11 mouse cellular contexts compared by ENCODE assay signal in genomic region chr16:84558113-84558917, GRCm38 (mm10). TPM values are rescaled to one million over a fixed set of nuclear protein-coding genes. Genes with fewer than 3 reads are reported as not detected.
DNase-seq lines count a peak whose midpoint lies in the region; ATAC-seq and TF ChIP-seq lines count a peak whose summit lies in the region.
"Had no signal": no experiment of that assay in that cellular context is flagged by ENCODE, and none has a peak within 500 bp of the region (broad histone marks: within the 10 kb centered on the region; RNA-seq: fewer than 3 reads in every experiment).

No protein-coding gene starts in this region.

- DNase-seq in forebrain, embryonic 11.5 days (ENCODE audit: low spot score), result no peak
- DNase-seq in kidney, postnatal 0 days (ENCODE audit: low spot score), result no peak
- no peak for DNase-seq in kidney, postnatal 25 days
- DNase-seq in brain, adult 2 months (ENCODE audit: low read depth, low spot score), result peak; percentile 40
- no peak for DNase-seq in ovary, postnatal 10 days (ENCODE audit: low spot score)
- no peak for DNase-seq in cerebellum, adult 18-20 months
- DNase-seq: lung, postnatal 4 days had no signal

- no peak for TF ChIP-seq CTCF in kidney, postnatal 0 days (IDR thresholded peaks at IDR 0.05; ENCODE audit: low read depth)

- no peaks in the 10 kb centered on the region for H3K27me3 ChIP-seq in forebrain, embryonic 13.5 days
- H3K27me3 ChIP-seq in forebrain, embryonic 11.5 days (ENCODE audit: control insufficient read depth, insufficient read depth, low read length), result no peaks in the 10 kb centered on the region
- H3K27me3 ChIP-seq in kidney, postnatal 0 days (ENCODE audit: insufficient read depth, low read length), result no peaks in the 10 kb centered on the region
- H3K27me3 ChIP-seq in midbrain, embryonic 15.5 days (replicated peaks), result no peaks in the 10 kb centered on the region
- H3K27me3 ChIP-seq: stomach, embryonic 15.5 days had no signal

- no peak overlapping the region for H3K9ac ChIP-seq in forebrain, embryonic 13.5 days
- no peak overlapping the region for H3K9ac ChIP-seq in forebrain, embryonic 11.5 days (ENCODE audit: low read length)
- no peak overlapping the region for H3K9ac ChIP-seq in kidney, postnatal 0 days (ENCODE audit: low read depth, low read length)
- no peak overlapping the region for H3K9ac ChIP-seq in midbrain, embryonic 15.5 days
- H3K9ac ChIP-seq: stomach, embryonic 15.5 days had no signal

- H3K4me1 ChIP-seq in forebrain, embryonic 13.5 days, result peaks cover 7% of the 10 kb centered on the region
- no peaks in the 10 kb centered on the region for H3K4me1 ChIP-seq in forebrain, embryonic 11.5 days (replicated peaks; ENCODE audit: control insufficient read depth, insufficient read depth, low read length)
- no peaks in the 10 kb centered on the region for H3K4me1 ChIP-seq in kidney, postnatal 0 days (replicated peaks; ENCODE audit: insufficient read depth, low read length)
- peaks cover 15% of the 10 kb centered on the region for H3K4me1 ChIP-seq in midbrain, embryonic 15.5 days
- H3K4me1 ChIP-seq: stomach, embryonic 15.5 days had no signal

- no peak overlapping the region for H3K27ac ChIP-seq in forebrain, embryonic 13.5 days
- no peak overlapping the region for H3K27ac ChIP-seq in forebrain, embryonic 11.5 days (ENCODE audit: low read depth, low read length)
- no peak overlapping the region for H3K27ac ChIP-seq in kidney, postnatal 0 days
- H3K27ac ChIP-seq in midbrain, embryonic 15.5 days, result peak overlapping the region; percentile 70
- H3K27ac ChIP-seq: stomach, embryonic 15.5 days had no signal

- WGBS in forebrain, embryonic 13.5 days, result 58% methylated on average over 20 of the region's 20 CpGs
- WGBS in forebrain, embryonic 11.5 days, result 56% methylated on average over 20 of the region's 20 CpGs
- 54% methylated on average over 20 of the region's 20 CpGs for WGBS in kidney, postnatal 0 days
- WGBS in midbrain, embryonic 15.5 days, result 42% methylated on average over 20 of the region's 20 CpGs

- no peak overlapping the region for H3K4me3 ChIP-seq in forebrain, embryonic 13.5 days
- no peak overlapping the region for H3K4me3 ChIP-seq in forebrain, embryonic 11.5 days (ENCODE audit: low read depth, low read length)
- H3K4me3 ChIP-seq in kidney, postnatal 0 days (replicated peaks; ENCODE audit: low read depth, low read length), result no peak overlapping the region
- H3K4me3 ChIP-seq in midbrain, embryonic 15.5 days, result 0 out of 2 replicates have a peak overlapping the region, but pooled peaks have one; percentile 10
- H3K4me3 ChIP-seq: stomach, embryonic 15.5 days had no signal

- H3K9me3 ChIP-seq in forebrain, embryonic 13.5 days (replicated peaks), result no peaks in the 10 kb centered on the region; the same call in 1 of the 2 replicates
- no peaks in the 10 kb centered on the region for H3K9me3 ChIP-seq in forebrain, embryonic 11.5 days (ENCODE audit: control insufficient read depth, low read length)
- no peaks in the 10 kb centered on the region for H3K9me3 ChIP-seq in kidney, postnatal 0 days (replicated peaks; ENCODE audit: low read length)
- H3K9me3 ChIP-seq in midbrain, embryonic 15.5 days, result no peaks in the 10 kb centered on the region
- H3K9me3 ChIP-seq: stomach, embryonic 15.5 days had no signal

- no peak for ATAC-seq in forebrain, embryonic 13.5 days
- ATAC-seq in forebrain, embryonic 11.5 days (replicated peaks; ENCODE audit: low FRiP score), result no peak
- ATAC-seq in kidney, postnatal 0 days (replicated peaks; ENCODE audit: low FRiP score, low read depth), result no peak
- ATAC-seq in midbrain, embryonic 15.5 days (replicated peaks), result peak; percentile 66

- no peaks in the 10 kb centered on the region for H3K36me3 ChIP-seq in forebrain, embryonic 13.5 days (ENCODE audit: poor library complexity, severe bottlenecking)
- no peaks in the 10 kb centered on the region for H3K36me3 ChIP-seq in forebrain, embryonic 11.5 days (ENCODE audit: control insufficient read depth, insufficient read depth, low read length)
- H3K36me3 ChIP-seq in kidney, postnatal 0 days (ENCODE audit: insufficient read depth, low read length), result no peaks in the 10 kb centered on the region
- no peaks in the 10 kb centered on the region for H3K36me3 ChIP-seq in midbrain, embryonic 15.5 days (replicated peaks)
- H3K36me3 ChIP-seq: stomach, embryonic 15.5 days had no signal

- peak overlapping the region; percentile 16; the same call in 1 of the 2 replicates for H3K4me2 ChIP-seq in forebrain, embryonic 13.5 days
- no peak overlapping the region for H3K4me2 ChIP-seq in forebrain, embryonic 11.5 days (ENCODE audit: low read depth, low read length, severe bottlenecking)
- peak overlapping the region; percentile 27; the same call in 1 of the 2 replicates for H3K4me2 ChIP-seq in kidney, postnatal 0 days (ENCODE audit: low read length)
- peak overlapping the region; percentile 46 for H3K4me2 ChIP-seq in midbrain, embryonic 15.5 days
- H3K4me2 ChIP-seq: stomach, embryonic 15.5 days had no signal

RNA-seq across cellular contexts. Expression of gene A730009L09Rik, which starts 43.4 kb away (rescaled TPM):
- not detected in 2 replicates for polyA plus RNA-seq in forebrain, embryonic 13.5 days (2015; fragmentation: Nextera tagmentation; extraction: Ambion mirVana)
- polyA plus RNA-seq in forebrain, embryonic 11.5 days (2014; fragmentation: Nextera tagmentation; extraction: Ambion mirVana), result not detected in 2 replicates
- polyA plus RNA-seq in kidney, postnatal 0 days (2015; fragmentation: Nextera tagmentation; extraction: Ambion mirVana), result not detected in 2 replicates
- 0.17 TPM in 1 of 2 replicates, not detected in the other for polyA plus RNA-seq in midbrain, embryonic 15.5 days (2015; fragmentation: Nextera tagmentation; extraction: Ambion mirVana)
- polyA plus RNA-seq: limb, embryonic 14.5 days; stomach, embryonic 15.5 days had no signal
